Mouse (Mus musculus): ENCODE data around the gene Nav2.
A peak's percentile ranks its signal among the peaks of the same experiment; 100 is the strongest.

DNA sequence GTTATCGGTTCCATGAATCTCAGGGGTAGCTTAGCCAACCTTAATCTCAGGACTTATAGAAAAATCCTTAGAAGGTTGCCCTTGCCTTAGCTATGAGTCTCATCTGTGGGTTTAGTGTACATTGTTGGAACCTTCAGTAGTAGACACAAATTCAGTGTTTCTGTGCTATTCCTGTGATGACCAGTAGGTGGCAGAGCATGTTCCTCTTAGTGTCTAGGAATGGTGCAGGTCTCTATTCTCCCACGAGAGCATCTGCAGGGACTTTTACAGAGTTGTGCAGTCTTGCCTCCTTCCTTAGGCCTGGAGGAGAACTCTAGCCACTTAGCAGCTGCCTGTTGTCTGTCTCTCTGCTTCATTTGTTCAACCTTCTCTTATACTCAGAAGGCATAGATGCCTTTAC, 490.8 kb downstream of the Nav2 start:
- TF ChIP-seq CTCF (IDR thresholded peaks at IDR 0.05; ENCODE audit: low read depth): peak; percentile 95
- no peak for TF ChIP-seq EP300 (optimal IDR thresholded peaks at IDR 0.05)
